21 mouse cellular contexts compared by ENCODE assay signal in genomic region chr13:90977057-90977456, GRCm38 (mm10). TPM values are rescaled to one million over a fixed set of nuclear protein-coding genes. Genes with fewer than 3 reads are reported as not detected.
DNase-seq lines count a peak whose midpoint lies in the region; ATAC-seq and TF ChIP-seq lines count a peak whose summit lies in the region.
"Had no signal": no experiment of that assay in that cellular context is flagged by ENCODE, and none has a peak within 500 bp of the region (broad histone marks: within the 10 kb centered on the region; RNA-seq: fewer than 3 reads in every experiment).

No protein-coding gene starts in this region.

- H3K27me3 ChIP-seq in C2C12 (ENCODE audit: control insufficient read depth, insufficient read depth, insufficient read length): no peaks in the 10 kb centered on the region
- no peaks in the 10 kb centered on the region for H3K27me3 ChIP-seq in myocyte (ENCODE audit: control insufficient read depth, insufficient read depth, insufficient read length)
- H3K27me3 ChIP-seq in kidney, embryonic 15.5 days: no peaks in the 10 kb centered on the region
- no peaks in the 10 kb centered on the region for H3K27me3 ChIP-seq in kidney, adult 2 months (replicated peaks; ENCODE audit: control insufficient read depth, insufficient read depth, low read length)
- H3K27me3 ChIP-seq: embryonic facial prominence, embryonic 12.5 days; forebrain, embryonic 12.5 days; heart, embryonic 13.5 days had no signal

- no peaks in the 10 kb centered on the region for H3K79me2 ChIP-seq in C2C12 (ENCODE audit: control insufficient read depth, insufficient read depth)
- no peaks in the 10 kb centered on the region for H3K79me2 ChIP-seq in myocyte (ENCODE audit: control insufficient read depth, insufficient read depth)

- H3ac ChIP-seq in C2C12 (ENCODE audit: control insufficient read depth, insufficient read length, low read depth) (no peak overlapping the region), myocyte (ENCODE audit: control insufficient read depth, insufficient read length) (no peak overlapping the region)

- H3K36me3 ChIP-seq in C2C12 (ENCODE audit: control insufficient read depth, insufficient read depth) (no peaks in the 10 kb centered on the region), myocyte (ENCODE audit: control insufficient read depth, insufficient read depth) (no peaks in the 10 kb centered on the region)
- H3K36me3 ChIP-seq in kidney, embryonic 15.5 days: no peaks in the 10 kb centered on the region
- no peaks in the 10 kb centered on the region for H3K36me3 ChIP-seq in kidney, adult 2 months (ENCODE audit: control insufficient read depth, insufficient read depth, low read length)
- H3K36me3 ChIP-seq: embryonic facial prominence, embryonic 12.5 days; forebrain, embryonic 12.5 days; heart, embryonic 13.5 days had no signal

- no peak for TF ChIP-seq POLR2A in myocyte (IDR thresholded peaks at IDR 0.05; ENCODE audit: insufficient read length, low read depth)
- no peak for TF ChIP-seq POLR2A in kidney, adult 2 months (IDR thresholded peaks at IDR 0.05; ENCODE audit: low read depth, low read length)

- no peaks in the 10 kb centered on the region for H3K79me3 ChIP-seq in C2C12 (ENCODE audit: low read depth)

- H3K27ac ChIP-seq in kidney, embryonic 15.5 days: no peak overlapping the region
- H3K27ac ChIP-seq in kidney, adult 2 months (ENCODE audit: insufficient read depth, low read depth, low read length): no peak overlapping the region
- H3K27ac ChIP-seq: embryonic facial prominence, embryonic 12.5 days; forebrain, embryonic 12.5 days; heart, embryonic 13.5 days had no signal

- H3K9me3 ChIP-seq in kidney, embryonic 15.5 days (replicated peaks): no peaks in the 10 kb centered on the region
- H3K9me3 ChIP-seq: embryonic facial prominence, embryonic 12.5 days; forebrain, embryonic 12.5 days; heart, embryonic 13.5 days had no signal

- no peak for ATAC-seq in kidney, embryonic 15.5 days (replicated peaks; ENCODE audit: low FRiP score)
- ATAC-seq: forebrain, embryonic 16.5 days; hindbrain, embryonic 16.5 days; inflammation-experienced regulatory T-cells, adult 6 months; intestine, postnatal 0 days had no signal

- H3K4me3 ChIP-seq in C2C12 (ENCODE audit: insufficient read depth, poor library complexity, severe bottlenecking): no peak overlapping the region
- no peak overlapping the region for H3K4me3 ChIP-seq in myocyte
- no peak overlapping the region for H3K4me3 ChIP-seq in kidney, embryonic 15.5 days (replicated peaks)
- no peak overlapping the region for H3K4me3 ChIP-seq in kidney, adult 2 months (ENCODE audit: insufficient read depth, low read depth, low read length)
- H3K4me3 ChIP-seq: embryonic facial prominence, embryonic 12.5 days; forebrain, embryonic 12.5 days; heart, embryonic 13.5 days had no signal

- TF ChIP-seq CTCF in C2C12 (IDR thresholded peaks at IDR 0.05; ENCODE audit: control insufficient read depth, insufficient read depth, insufficient read length): no peak
- TF ChIP-seq CTCF in kidney, adult 2 months (conservative IDR thresholded peaks at IDR 0.05; ENCODE audit: insufficient read depth, insufficient read length, low read depth, low read length): no peak

- no peaks in the 10 kb centered on the region for H3K4me1 ChIP-seq in kidney, embryonic 15.5 days
- H3K4me1 ChIP-seq in kidney, adult 2 months (ENCODE audit: control insufficient read depth, insufficient read depth, low read length): no peaks in the 10 kb centered on the region
- H3K4me1 ChIP-seq: embryonic facial prominence, embryonic 12.5 days had no signal

- peak; percentile 71 for DNase-seq in adrenal gland, adult 2 months
- no peak for DNase-seq in adrenal gland, postnatal 4 days (ENCODE audit: low spot score in 2 of 2)
- DNase-seq in adrenal gland, adult 8-10 months: peak; percentile 56
- no peak for DNase-seq in kidney, adult 2 months
- DNase-seq in gastrocnemius, postnatal 10 days: no peak
- DNase-seq: B cell, adult 2 months; cerebellum, adult 8-10 months; cerebellum, postnatal 25 days; gastrocnemius, postnatal 25 days; heart, postnatal 36 days; kidney, adult 9 months had no signal

- H3K9ac ChIP-seq in kidney, embryonic 15.5 days: no peak overlapping the region
- H3K9ac ChIP-seq: embryonic facial prominence, embryonic 12.5 days; forebrain, embryonic 12.5 days; heart, embryonic 13.5 days had no signal

- WGBS in kidney, embryonic 15.5 days: 89% methylated on average over 3 of the region's 3 CpGs
- 91% methylated on average over 3 of the region's 3 CpGs for WGBS in kidney, adult 2 months

- peak overlapping the region; percentile 39 for H3K4me2 ChIP-seq in myocyte (ENCODE audit: low read depth)
- no peak overlapping the region for H3K4me2 ChIP-seq in kidney, embryonic 15.5 days
- H3K4me2 ChIP-seq: embryonic facial prominence, embryonic 12.5 days; forebrain, embryonic 12.5 days; heart, embryonic 13.5 days had no signal

TF ChIP-seq in C2C12, 6 proteins besides CTCF, POLR2A, EP300 and RAD21:
- TF ChIP-seq MAX (IDR thresholded peaks at IDR 0.05) (peak; percentile 84), FOSL1 (IDR thresholded peaks at IDR 0.05; ENCODE audit: insufficient read depth, low read length, poor library complexity, severe bottlenecking) (peak; percentile 52), USF1 (IDR thresholded peaks at IDR 0.05; ENCODE audit: low read depth) (peak; percentile 72), CEBPB (IDR thresholded peaks at IDR 0.05; ENCODE audit: low read depth) (no peak)

TF ChIP-seq in myocyte, 11 proteins besides CTCF, POLR2A, EP300 and RAD21:
- TF ChIP-seq CEBPB (IDR thresholded peaks at IDR 0.05; ENCODE audit: insufficient read depth, poor library complexity, severe bottlenecking) (peak; percentile 66; the same call in 1 of the 2 replicates), MYOD1 (IDR thresholded peaks at IDR 0.05; ENCODE audit: control insufficient read depth in 1 of 3, insufficient read length in 2 of 3, low read depth in 2 of 3) (no peak), TCF3 (IDR thresholded peaks at IDR 0.05; ENCODE audit: insufficient read length, low read depth) (no peak), USF1 (IDR thresholded peaks at IDR 0.05; ENCODE audit: low read depth) (peak; percentile 49), MAX (IDR thresholded peaks at IDR 0.05; ENCODE audit: low read depth) (no peak), TCF12 (IDR thresholded peaks at IDR 0.05; ENCODE audit: insufficient read depth, poor library complexity, severe bottlenecking) (no peak)

RNA-seq across cellular contexts. Expression of gene Rps23, which starts 54.3 kb away (rescaled TPM):
- 100 to 1,000 TPM; 297 to 405 TPM for total RNA-seq in adrenal gland, adult 2 months (2021)
- 20.5 and 21.8 TPM in 2 replicates for polyA plus RNA-seq in adrenal gland, adult 2 months (2012; rRNA removed)
- total RNA-seq in adrenal gland, postnatal 4 days (2021): 100 to 1,000 TPM; 608 to 650 TPM
- polyA plus RNA-seq in C2C12 (2012; fragmentation: generic; extraction: Trizol) (1,862 TPM), myocyte (2012; fragmentation: generic; extraction: Trizol) (1,782 TPM)
- 100 to 1,000 TPM; 258 to 409 (median 335) TPM for total RNA-seq in adrenal gland, adult 8-10 months (2022)
- polyA plus RNA-seq in kidney, embryonic 15.5 days (2015; fragmentation: Nextera tagmentation; extraction: Ambion mirVana): 221 and 262 TPM in 2 replicates
- 185 and 257 TPM in 2 replicates for polyA plus RNA-seq in kidney, adult 2 months (2012; rRNA removed)
- 100 to 1,000 TPM; 352 to 358 TPM for total RNA-seq in gastrocnemius, postnatal 10 days (2021)

Comparison
In these comparisons a context has a peak if more than half of its experiments do, and no peak if none do; other contexts are left out.
1. DNase-seq: peak in adrenal gland, adult 2 months (single experiment) and adrenal gland, adult 8-10 months (single experiment); none in adrenal gland, postnatal 4 days (0 of 2), kidney, adult 2 months (single experiment) and gastrocnemius, postnatal 10 days (single experiment).